Mouse (Mus musculus) left cerebral cortex, adult 11 months (tissue): ENCODE data around the gene Tnfaip2.

Source experiments
- DNase-seq: peaks from one replicate; pipeline ENCODE4 v3.0.0; 2022; ENCODE audit warnings: low spot score

The Tnfaip2 gene

GRCm38 (mm10) chr12:111428364-111428763 lies 13.9 kb upstream of the Tnfaip2 start:
- no peak for DNase-seq

GRCm38 (mm10) chr12:111428961-111429911 lies 13.0 kb upstream of the Tnfaip2 start:
- DNase-seq = no peak

DNA sequence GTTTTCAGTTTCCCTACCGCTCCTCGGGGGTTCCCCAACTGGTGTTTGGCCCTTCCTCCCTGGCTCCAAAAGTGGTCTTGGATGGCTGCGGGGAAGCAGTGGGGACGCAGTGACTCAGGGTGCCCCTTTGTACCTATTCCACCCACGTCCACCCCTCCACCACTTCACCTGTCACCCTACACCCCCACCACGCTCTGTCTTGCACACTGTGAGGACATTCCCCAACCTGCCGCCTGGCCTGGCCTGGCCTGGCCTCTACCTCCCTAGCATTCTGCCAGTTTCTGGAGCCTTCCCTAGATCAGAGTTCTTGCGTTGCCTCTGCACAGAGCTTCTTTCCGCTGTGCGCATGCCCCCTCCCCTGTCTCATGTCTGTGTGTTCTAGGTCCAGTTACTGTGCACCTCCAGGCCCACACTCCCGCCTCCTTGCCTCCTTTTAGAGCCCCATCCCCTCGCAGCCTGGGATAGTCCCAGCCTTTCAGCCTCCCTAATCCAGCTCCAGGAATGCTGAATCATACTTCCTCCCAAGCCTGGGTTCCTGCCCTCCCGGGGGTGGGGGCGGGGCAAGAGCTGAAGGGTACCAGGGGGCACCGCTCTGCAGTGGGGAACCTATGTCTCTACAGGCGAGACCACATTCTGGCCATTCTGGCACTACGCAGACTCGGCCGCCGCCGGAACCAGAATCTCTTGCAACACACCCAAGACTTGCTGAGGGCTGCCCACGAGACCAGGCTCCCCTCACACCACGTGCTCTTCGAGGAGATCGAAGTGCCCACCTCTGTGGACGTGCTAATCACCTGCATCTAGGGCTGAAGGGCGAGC lies 12.0 kb upstream of the Tnfaip2 start:
- no peak for DNase-seq

DNA sequence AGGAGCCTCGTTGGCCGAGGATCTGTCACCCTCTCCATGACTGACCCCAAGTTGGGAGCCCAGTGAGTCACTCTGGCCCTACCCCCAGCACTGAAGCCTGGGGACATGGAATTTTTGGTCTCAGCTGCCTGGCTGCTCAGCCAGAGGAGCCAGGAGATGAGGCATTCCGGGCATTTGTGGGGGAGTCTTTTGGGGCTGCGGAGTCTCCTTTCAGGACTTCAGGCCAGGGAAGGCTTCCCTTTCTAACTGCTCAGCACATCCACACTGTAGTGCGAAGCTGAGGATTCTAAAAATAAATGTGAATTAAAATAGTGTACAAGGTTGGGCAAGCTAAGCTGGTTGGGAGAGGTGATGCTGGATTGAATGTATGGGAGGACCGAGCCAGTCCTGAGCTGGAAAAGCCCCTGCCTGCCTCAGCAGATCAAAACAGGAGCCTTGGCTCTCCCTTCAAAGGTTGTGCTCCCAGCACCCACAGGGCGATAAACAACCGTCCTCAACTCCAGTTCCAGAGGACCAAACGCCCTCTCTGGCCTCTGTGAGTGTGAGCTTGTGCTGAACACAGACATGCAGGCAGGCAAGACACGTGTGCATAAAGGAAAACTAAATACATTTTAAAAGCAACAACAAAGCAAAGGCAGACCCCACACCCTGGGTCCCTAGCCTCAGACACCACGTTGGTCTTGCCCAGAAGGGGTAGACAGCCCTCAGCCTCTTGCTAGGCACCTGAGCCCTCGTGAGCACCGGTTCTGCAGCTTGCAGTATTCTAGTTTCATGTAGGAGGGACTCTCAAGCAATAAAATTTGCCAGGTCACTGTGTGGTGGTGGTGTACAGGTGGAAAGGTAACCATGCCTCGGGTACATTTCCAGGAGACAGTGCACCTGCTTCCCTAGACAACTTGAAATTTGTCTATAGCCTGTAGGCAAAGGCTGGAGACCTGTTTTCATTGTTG lies 11.1 kb upstream of the Tnfaip2 start:
- no peak for DNase-seq

GRCm38 (mm10) chr12:111432097-111432496 lies 10.2 kb upstream of the Tnfaip2 start:
- no peak for DNase-seq

DNA sequence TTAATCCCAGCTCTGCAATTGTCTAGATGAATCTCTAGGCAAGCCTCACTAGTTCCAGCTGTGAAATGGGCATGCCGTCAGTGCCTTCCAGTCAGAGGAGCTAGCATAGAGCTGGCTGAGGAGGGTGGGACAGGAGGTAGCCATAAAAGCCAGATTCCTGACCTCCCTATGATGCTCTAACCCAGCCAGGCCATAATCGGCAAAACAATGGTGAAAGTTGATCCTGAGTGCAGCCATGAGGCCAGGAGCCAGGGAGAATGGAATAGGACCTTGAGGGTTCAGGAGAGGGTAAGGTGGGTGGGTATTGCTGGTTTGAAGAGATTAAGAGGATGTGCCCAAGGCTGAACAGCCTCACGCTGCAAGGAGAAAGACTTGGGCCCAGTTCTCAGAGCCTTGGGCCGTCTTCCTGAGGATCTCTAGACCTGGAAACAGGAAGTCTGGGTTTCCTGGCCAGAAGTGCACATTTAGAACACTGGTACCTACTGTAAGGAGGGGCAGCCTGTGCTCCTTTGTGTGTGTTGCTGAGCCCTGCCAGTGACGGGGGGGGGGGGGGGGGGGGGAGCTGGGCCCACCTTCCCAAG lies 9.4 kb upstream of the Tnfaip2 start:
- no peak for DNase-seq

DNA sequence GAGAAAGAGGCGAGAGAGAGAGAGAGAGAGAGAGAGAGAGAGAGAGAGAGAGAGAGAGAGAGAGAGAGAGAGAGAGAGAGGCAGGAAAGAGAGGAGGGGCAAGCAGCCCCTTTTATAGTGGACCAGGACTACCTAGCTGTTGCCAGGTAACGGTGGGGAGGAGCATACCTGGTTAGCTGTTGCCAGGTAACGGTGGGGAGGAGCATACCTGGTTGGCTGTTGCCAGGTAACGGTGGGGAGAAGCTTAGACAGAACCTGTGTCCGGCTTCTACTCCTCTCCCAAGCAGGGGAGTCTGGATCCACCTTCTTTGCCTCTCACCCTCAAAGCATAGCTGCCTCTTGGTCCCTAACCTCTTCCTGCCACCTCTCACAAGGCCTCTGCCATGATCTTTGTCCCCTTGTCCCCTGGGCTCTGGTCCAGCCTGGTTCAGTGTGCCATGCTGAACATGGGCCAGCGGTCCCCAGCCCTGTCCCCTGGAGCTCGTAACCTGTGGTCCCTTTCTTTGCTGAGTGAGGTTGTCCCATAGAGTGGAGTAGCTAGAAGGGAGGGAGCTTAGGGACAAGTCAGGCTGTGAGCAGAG lies 8.0 kb upstream of the Tnfaip2 start:
- no peak for DNase-seq

DNA sequence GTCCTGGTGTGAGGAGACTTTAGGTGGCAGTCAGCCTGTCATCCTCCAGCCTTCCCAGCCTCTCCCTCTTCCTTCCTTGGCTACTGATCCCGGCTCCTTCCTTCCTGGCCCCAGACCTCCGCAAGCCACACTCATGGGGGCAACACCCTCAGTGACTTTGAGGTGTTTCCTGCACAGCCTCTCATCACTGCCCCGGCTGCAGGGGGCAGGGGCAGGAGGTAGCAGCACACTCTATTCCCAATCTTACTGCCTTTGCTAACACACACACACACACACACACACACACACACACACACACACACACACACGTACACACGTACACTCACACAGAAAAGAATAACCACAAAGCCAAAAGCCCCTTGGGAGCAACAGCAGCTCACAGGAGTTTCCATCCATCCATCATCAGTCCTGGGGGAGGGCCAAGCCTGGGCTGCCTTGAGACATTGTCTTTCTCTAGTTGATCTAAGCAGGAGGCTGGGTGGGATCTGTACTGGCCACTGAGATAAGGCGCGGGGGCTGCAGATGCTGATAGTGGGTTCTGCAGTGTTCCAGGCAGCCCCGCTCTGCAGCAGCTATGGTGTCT lies 7.4 kb upstream of the Tnfaip2 start:
- DNase-seq = no peak

- DNase-seq = no peak
Observed at GRCm38 (mm10) chr12:111436170-111436569, 6.1 kb upstream of the Tnfaip2 start.

DNA sequence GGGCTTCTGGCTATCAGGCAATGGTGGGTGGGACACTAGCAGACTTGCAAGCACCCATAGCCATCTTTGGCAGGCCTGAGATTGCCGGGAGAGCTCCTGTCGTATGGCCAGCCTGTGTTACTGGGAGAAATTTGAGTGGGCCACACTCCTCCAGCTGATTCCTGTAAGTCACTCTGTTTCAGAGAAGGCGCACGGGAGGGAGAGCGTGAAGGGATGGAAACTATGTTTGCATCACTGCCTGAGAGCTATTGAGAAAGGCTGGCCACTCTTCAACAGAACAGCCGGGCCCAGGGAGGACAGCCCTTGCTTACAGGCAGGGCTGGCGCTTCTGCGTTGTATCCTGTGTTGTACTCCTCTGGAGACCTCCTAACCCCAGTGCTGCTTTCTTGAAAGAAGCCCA lies 5.6 kb upstream of the Tnfaip2 start:
- DNase-seq = no peak

DNA sequence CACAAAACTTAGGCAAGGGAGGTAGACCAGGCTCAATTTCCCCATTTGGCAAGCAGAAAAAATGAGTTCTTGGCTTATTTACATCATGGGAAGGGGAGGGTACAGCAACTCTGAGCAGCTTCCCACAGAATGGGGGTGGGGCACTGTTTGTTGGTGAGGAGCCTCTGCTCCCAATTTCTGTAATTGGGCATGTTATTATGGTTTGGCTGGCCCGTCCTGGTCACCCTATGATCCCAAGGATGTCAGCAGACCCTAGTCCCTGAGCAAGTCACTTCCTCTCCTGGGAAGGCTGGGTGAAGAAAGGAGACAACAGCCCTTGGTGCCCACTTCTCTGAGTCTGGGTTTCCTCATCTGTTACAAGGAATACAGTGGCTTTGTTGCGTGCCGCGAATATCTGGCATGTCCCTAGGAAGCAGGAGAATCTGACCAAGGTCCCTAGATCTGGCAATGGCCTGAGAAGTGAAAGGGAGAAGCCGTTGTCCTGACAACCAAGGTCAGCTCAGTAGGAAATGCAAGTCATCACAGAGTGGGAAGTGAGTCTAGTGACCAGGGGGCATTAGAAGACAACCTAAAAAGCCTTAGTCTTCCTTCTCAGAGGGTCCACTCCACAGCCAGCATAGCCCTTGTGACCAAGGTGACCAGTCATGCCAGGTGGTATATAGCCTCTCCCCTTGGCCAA lies 4.9 kb upstream of the Tnfaip2 start:
- no peak for DNase-seq

DNA sequence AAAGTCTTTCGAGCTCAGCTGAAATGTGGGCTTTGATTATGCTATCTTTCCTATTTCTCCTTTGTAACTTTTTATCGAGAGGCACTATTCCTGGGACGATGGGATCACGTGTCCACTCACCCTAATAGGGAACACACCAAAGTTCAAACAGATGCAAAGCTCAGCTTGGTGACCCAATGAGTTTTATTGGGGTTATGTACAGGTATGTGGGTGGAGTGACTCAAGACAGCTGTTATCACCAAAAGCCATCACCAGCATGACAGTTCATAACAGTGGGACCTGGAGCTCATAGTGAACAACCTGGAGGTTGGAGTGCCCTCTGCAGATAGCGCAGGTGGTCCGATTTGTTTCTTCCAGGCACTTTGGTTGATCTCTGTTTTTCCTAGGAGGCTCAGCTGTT lies 3.4 kb upstream of the Tnfaip2 start:
- no peak for DNase-seq

- DNase-seq = no peak
Observed at GRCm38 (mm10) chr12:111440701-111441373, 1.4 kb upstream of the Tnfaip2 start.

GRCm38 (mm10) chr12:111441523-111441922 lies 746 bp upstream of the Tnfaip2 start:
- no peak for DNase-seq

GRCm38 (mm10) chr12:111443011-111443870 lies 972 bp downstream of the Tnfaip2 start:
- no peak for DNase-seq

GRCm38 (mm10) chr12:111443921-111444831 lies 1.9 kb downstream of the Tnfaip2 start:
- no peak for DNase-seq

- no peak for DNase-seq
Observed at GRCm38 (mm10) chr12:111445161-111445889, 3.1 kb downstream of the Tnfaip2 start.
